Mouse (Mus musculus) liver, embryonic 14.5 days (tissue): Measurements from ENCODE around the gene Ccdc78.

ENCODE experiments used
- CTCF ChIP-seq: IDR thresholded peaks from 2 replicates; pipeline ENCODE4 v1.5.1; 2016; ENCODE audit warnings: antibody characterized with exemption, low read depth, control low read depth
- EP300 ChIP-seq: IDR thresholded peaks from 2 replicates; pipeline ENCODE4 v1.6.1; 2016; ENCODE audit warnings: antibody characterized with exemption, low read depth

- no peak for TF ChIP-seq CTCF
- no peak for TF ChIP-seq EP300
These were observed 31.3 kb upstream of the Ccdc78 start for GRCm38 (mm10) chr17:25755086-25755485.
